Mouse (Mus musculus): ENCODE measurements at regions not wholly inside any gene's neighbourhood (a gene's known extent, or its start where the extent isn't known, plus 50 kb on each side); places are given as distances from the start of the nearest gene placed in this dataset.

DNA sequence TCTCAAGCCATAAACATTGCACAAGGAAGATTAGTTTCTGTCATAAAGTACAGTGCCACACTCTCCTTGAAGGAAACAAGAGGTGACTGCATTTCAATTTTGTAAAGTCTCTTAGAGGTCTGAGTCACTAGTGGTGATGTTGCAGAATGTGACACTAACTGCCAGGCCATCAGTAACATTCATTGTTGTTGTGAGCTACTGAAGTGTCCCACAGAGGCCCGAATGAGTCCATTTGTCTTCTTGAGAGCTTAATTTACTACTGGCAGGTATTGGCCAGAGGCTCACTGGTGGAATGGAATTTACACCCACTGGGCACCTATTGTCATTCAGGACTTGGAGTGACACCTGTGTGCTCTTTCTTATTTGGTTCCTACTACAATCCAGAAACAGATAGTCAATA is 299.0 kb downstream of the Fam84b start:
- no peaks in the 10 kb centered on the region for H3K4me1 ChIP-seq (ENCODE audit: control insufficient read depth, insufficient read depth, low read length)
- TF ChIP-seq CTCF (IDR thresholded peaks at IDR 0.05; ENCODE audit: borderline replicate concordance, insufficient read depth, low read depth, low read length) (no peak), POLR2A (IDR thresholded peaks at IDR 0.05; ENCODE audit: borderline replicate concordance, insufficient read depth, low read length) (no peak)
- no peak for DNase-seq
- no peaks in the 10 kb centered on the region for H3K27me3 ChIP-seq (ENCODE audit: control insufficient read depth, insufficient read depth, low read length)
- no peak overlapping the region for H3K27ac ChIP-seq (ENCODE audit: insufficient read depth, low read length)
- no peak overlapping the region for H3K4me3 ChIP-seq (replicated peaks; ENCODE audit: insufficient read depth, low read depth, low read length)
- 23% methylated on average over 1 of the region's 1 CpGs for WGBS

DNA sequence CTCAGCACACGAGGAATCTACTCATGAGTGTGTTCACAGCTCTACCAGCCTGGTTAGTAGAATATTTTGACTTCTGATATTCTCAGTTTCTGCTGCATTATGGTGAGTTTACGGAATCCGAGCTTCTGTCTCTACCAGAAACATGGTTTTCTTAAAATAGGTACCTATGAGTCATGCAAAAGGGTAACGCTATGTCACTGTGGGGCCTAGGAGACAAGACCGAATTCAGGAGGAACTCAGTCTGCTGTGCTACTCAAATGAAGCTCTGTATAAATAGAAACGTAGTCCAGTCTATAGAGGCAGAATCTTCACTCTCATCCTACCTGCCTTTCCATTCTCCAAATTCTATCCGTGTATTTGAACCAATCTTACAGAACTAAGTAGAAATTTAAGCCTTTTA is 305.5 kb downstream of the Fam84b start:
- no peak for TF ChIP-seq POLR2A (IDR thresholded peaks at IDR 0.05; ENCODE audit: borderline replicate concordance, insufficient read depth, low read length)
- TF ChIP-seq CTCF (IDR thresholded peaks at IDR 0.05; ENCODE audit: borderline replicate concordance, insufficient read depth, low read depth, low read length), result no peak
- no peak overlapping the region for H3K27ac ChIP-seq (ENCODE audit: insufficient read depth, low read length)
- WGBS, result 88% methylated on average over 7 of the region's 7 CpGs
- no peaks in the 10 kb centered on the region for H3K4me1 ChIP-seq (ENCODE audit: control insufficient read depth, insufficient read depth, low read length)
- H3K27me3 ChIP-seq (ENCODE audit: control insufficient read depth, insufficient read depth, low read length), result no peaks in the 10 kb centered on the region
- DNase-seq, result no peak
- H3K4me3 ChIP-seq (replicated peaks; ENCODE audit: insufficient read depth, low read depth, low read length), result no peak overlapping the region

DNA sequence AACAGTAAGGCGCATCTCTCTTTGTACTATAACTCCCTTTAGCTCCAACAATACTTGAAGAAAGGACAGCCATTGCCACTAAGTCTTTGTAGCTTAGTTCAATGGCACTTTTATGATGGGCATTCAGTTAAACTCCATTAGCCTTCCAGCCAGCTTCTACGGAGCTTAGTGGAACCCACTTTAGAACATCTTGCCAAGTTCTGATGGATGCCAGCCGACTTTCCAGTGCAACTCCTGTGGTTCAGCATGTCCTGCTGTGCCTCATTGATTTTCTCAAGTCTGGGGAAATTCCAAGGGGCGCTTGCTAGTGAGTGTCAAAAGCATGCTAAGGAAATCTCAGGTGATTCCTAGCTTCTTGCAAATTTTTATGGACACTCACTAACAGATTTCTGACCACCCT is 316.4 kb downstream of the Fam84b start:
- Histone ChIP-seq H3K27me3 (ENCODE audit: control insufficient read depth, insufficient read depth, low read length) (no peaks in the 10 kb centered on the region), H3K27ac (ENCODE audit: insufficient read depth, low read length) (no peak overlapping the region), H3K4me1 (ENCODE audit: control insufficient read depth, insufficient read depth, low read length) (no peaks in the 10 kb centered on the region), H3K4me3 (replicated peaks; ENCODE audit: insufficient read depth, low read depth, low read length) (no peak overlapping the region)
- 37% methylated on average over 4 of the region's 4 CpGs for WGBS
- no peak for TF ChIP-seq POLR2A (IDR thresholded peaks at IDR 0.05; ENCODE audit: borderline replicate concordance, insufficient read depth, low read length)
- no peak for DNase-seq

DNA sequence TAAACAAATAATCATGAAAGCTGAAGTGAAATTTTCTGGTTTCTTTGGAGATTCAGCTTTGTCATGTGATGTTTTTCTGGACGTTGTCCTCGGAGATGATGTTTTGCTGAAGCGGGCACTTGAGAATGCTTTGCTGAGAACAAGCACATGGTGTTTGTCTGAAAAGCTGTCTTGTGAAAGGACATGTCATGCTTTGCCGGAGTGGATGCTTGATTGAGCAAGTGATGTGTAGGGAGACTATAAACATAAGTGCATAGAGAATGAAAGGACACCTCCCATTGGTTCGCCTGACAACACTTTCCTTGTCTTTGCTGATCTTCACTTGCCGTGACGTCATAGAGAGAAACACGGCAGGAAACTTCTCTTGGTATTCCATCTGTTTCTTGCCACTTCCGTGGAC is 318.9 kb downstream of the Fam84b start:
- Histone ChIP-seq H3K27me3 (ENCODE audit: control insufficient read depth, insufficient read depth, low read length) (no peaks in the 10 kb centered on the region), H3K27ac (ENCODE audit: insufficient read depth, low read length) (no peak overlapping the region), H3K4me3 (replicated peaks; ENCODE audit: insufficient read depth, low read depth, low read length) (no peak overlapping the region), H3K4me1 (ENCODE audit: control insufficient read depth, insufficient read depth, low read length) (no peaks in the 10 kb centered on the region)
- no peak for TF ChIP-seq CTCF (IDR thresholded peaks at IDR 0.05; ENCODE audit: borderline replicate concordance, insufficient read depth, low read depth, low read length)
- TF ChIP-seq POLR2A (IDR thresholded peaks at IDR 0.05; ENCODE audit: borderline replicate concordance, insufficient read depth, low read length), result no peak
- 36% methylated on average over 9 of the region's 9 CpGs for WGBS
- no peak for DNase-seq

DNA sequence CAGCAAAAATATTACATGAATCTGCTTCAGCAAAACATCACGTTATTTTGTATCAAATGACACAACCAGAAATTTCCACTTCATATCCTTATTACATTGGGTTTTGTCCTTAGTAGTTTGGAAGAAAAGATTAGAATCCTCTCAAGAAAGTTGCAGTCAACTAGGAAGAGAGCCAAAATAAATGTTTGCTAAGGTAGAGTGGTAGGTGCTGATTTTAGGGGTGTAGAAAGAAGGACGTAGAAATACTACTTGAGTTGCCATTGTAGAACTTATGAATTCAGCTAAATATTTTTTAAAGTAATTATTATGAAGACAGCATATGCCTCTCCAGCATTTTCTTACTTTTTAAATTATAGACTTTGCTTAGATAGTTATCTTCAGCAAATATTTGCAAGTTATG is 336.8 kb downstream of the Fam84b start:
- DNase-seq, result no peak
- 92% methylated on average over 2 of the region's 2 CpGs for WGBS
- Histone ChIP-seq H3K27ac (ENCODE audit: insufficient read depth, low read length) (no peak overlapping the region), H3K4me3 (replicated peaks; ENCODE audit: insufficient read depth, low read depth, low read length) (no peak overlapping the region), H3K4me1 (ENCODE audit: control insufficient read depth, insufficient read depth, low read length) (no peaks in the 10 kb centered on the region), H3K27me3 (ENCODE audit: control insufficient read depth, insufficient read depth, low read length) (no peaks in the 10 kb centered on the region)
- TF ChIP-seq POLR2A (IDR thresholded peaks at IDR 0.05; ENCODE audit: borderline replicate concordance, insufficient read depth, low read length) (no peak), CTCF (IDR thresholded peaks at IDR 0.05; ENCODE audit: borderline replicate concordance, insufficient read depth, low read depth, low read length) (no peak)

DNA sequence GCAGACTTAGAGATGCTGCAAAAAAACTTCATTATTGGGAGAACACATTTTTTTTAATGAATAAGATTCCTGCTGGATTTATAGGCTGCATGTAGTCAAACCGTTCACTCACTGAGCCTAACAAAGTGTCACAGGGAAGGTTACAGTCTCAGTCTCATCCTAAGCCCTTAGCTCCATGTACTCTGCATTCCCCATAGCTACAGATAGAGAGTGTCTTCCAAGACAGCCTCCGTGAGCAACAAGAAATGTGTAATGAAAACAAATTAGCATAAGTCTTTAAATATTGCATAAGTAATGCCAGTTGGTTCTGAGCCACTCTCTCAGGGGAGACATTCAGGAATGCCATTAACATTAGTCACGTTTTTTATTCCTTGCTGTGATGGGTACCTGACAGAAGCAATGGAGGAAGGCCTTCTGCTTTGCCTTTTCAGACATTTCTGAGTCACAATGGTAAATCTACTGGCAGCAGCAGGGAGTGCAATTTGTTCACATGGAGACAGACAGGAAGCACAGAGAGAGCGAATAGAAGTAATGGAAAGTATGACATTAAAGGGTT is 376.7 kb downstream of the Fam84b start:
- Histone ChIP-seq H3K4me1 (ENCODE audit: control insufficient read depth, insufficient read depth, low read length) (no peaks in the 10 kb centered on the region), H3K27ac (ENCODE audit: insufficient read depth, low read length) (no peak overlapping the region), H3K4me3 (replicated peaks; ENCODE audit: insufficient read depth, low read depth, low read length) (no peak overlapping the region), H3K27me3 (ENCODE audit: control insufficient read depth, insufficient read depth, low read length) (no peaks in the 10 kb centered on the region)
- DNase-seq, result no peak
- TF ChIP-seq CTCF (IDR thresholded peaks at IDR 0.05; ENCODE audit: borderline replicate concordance, insufficient read depth, low read depth, low read length) (no peak), POLR2A (IDR thresholded peaks at IDR 0.05; ENCODE audit: borderline replicate concordance, insufficient read depth, low read length) (no peak)
- WGBS, result 37% methylated on average over 4 of the region's 4 CpGs

DNA sequence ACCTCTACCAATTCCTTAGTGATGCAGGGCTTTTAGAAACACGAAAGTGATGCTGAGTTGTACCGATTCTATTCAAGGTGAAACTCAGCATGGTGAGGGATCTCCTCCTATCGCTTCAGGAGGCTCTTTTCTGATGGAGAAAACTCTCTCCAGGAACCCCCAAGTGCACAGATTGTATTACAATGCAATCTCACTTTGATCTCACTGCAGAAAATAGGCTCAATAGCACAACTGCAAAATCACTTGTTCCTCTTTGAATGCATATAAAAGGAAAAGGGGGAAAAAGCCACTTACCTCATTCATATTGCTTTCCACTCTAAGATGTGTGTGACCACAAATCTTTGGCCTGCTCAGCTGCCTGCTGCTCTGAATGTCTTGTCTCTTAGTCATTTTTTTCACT is 378.5 kb downstream of the Fam84b start:
- Histone ChIP-seq H3K4me1 (ENCODE audit: control insufficient read depth, insufficient read depth, low read length) (no peaks in the 10 kb centered on the region), H3K27me3 (ENCODE audit: control insufficient read depth, insufficient read depth, low read length) (no peaks in the 10 kb centered on the region), H3K27ac (ENCODE audit: insufficient read depth, low read length) (no peak overlapping the region), H3K4me3 (replicated peaks; ENCODE audit: insufficient read depth, low read depth, low read length) (no peak overlapping the region)
- WGBS, result 30% methylated on average over 3 of the region's 3 CpGs
- DNase-seq, result no peak
- TF ChIP-seq CTCF (IDR thresholded peaks at IDR 0.05; ENCODE audit: borderline replicate concordance, insufficient read depth, low read depth, low read length) (no peak), POLR2A (IDR thresholded peaks at IDR 0.05; ENCODE audit: borderline replicate concordance, insufficient read depth, low read length) (no peak)

DNA sequence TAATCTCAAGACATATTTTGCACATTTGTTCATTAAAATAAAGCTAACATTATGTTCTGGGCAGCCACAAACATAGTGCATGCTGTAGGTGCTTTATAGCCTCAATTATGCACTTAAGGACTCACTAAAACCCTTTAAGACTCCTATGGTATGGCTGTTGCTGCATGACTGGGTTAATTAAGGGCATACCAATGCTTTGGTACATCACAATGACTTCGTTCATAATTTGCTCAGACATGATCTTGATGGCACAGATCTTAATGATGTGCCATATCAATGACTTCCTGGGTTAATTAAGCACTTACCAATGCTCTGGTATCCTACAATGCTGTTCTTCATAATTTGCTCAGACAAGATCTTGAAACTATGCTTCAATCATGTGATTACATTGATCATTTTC is 415.5 kb upstream of the 4933412E24Rik start:
- 65% methylated on average over 1 of the region's 1 CpGs for WGBS
- Histone ChIP-seq H3K27ac (ENCODE audit: insufficient read depth, low read length) (no peak overlapping the region), H3K27me3 (ENCODE audit: control insufficient read depth, insufficient read depth, low read length) (no peaks in the 10 kb centered on the region), H3K4me1 (ENCODE audit: control insufficient read depth, insufficient read depth, low read length) (no peaks in the 10 kb centered on the region), H3K4me3 (replicated peaks; ENCODE audit: insufficient read depth, low read depth, low read length) (no peak overlapping the region)
- DNase-seq, result no peak
- TF ChIP-seq POLR2A (IDR thresholded peaks at IDR 0.05; ENCODE audit: borderline replicate concordance, insufficient read depth, low read length) (no peak), CTCF (IDR thresholded peaks at IDR 0.05; ENCODE audit: borderline replicate concordance, insufficient read depth, low read depth, low read length) (no peak)

Data from cerebellum, adult 2 months (tissue).